Mouse (Mus musculus) granulocyte monocyte progenitor cell, adult 5-6 weeks (primary cell): Measurements from ENCODE around the gene Arhgef25. TPM values are rescaled to one million over a fixed set of nuclear protein-coding genes. Genes with fewer than 3 reads are reported as not detected.
"Not testable (repeated sequence)": the region's sequence is repeated elsewhere in the genome, so short reads cannot be mapped to it uniquely, and the experiment has no call there.

ENCODE experiments used
- ATAC-seq: replicated peaks from 2 replicates; pipeline ENCODE4 v1.8.0; 2016; ENCODE audit warnings: mild to moderate bottlenecking, moderate TSS enrichment, inconsistent platforms; ENCODE audit not compliant: poor library complexity, severe bottlenecking
- total RNA-seq, 2 experiments: library from RNA; stranded (forward) in 1 of 2; stranded (reverse) in 1 of 2; fragments of 200-712, 200-1000 nt in 1 of 2; fragments of >200 nt in 1 of 2; fragmentation: Nextera tagmentation in 1 of 2; gene quantifications; 2 replicates each; pipeline ENCODE4 v1.2.3; 2014 to 2017

Arhgef25 gene
- total RNA-seq, 2 experiments from 2014 or later, result 0.15 to 3.2 TPM

DNA sequence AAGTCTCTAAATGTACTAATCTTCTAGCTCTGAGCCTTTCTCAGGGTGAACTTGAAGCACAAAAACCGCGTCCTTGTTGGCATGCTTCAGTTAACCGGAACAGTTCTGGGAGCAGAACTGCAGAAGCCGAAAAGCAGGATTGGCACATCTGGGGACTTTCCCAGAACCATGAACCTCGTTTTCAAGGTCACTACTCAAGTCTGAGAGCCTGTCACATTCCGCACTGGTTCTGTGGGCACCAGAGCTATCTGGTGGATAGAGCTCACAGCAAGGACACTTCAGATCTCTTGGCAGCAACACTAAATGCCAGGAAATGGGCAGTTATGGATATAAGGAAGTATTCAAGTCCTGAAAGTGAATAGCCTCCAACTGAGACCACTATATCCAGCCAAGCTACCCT is 42.7 kb downstream of the Arhgef25 start:
- no peak for ATAC-seq

DNA sequence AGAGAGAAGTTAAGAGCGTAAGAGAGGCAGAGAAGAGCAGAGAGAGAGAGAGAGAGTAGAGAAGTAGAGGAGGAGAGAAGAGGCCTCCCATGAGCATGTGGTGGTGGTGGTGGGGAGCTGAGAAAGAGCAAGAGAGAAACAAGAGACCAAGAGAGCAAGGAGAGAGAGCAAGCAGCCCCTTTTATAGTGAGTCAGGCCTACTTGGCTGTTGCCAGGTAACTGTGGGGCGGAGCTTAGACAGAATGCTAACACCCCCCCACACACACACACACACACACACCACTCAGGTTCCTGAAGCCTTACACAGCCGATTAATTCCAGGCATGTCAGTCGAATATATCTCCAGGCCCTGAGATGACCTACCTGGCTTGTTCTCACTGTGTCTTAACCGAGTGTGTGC is 44.6 kb downstream of the Arhgef25 start:
- ATAC-seq, result no peak

DNA sequence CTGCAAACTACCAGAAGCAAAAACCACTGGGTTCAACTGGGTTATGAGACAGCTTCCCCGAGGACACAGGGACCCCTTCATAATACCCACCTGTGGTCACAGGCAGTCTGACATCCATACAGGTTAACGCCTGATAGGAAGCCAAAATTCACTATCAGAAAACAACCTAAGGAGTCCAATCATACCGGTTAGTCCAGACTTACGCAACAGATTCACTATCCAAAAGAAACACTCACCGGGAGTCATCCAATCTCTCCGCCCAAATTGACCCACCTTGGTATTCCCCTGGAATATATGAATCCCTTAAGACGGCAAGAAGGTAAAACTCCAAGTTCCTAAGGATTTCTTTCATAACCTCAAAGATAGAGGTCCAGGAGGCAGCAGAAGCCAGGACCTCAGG is 45.3 kb downstream of the Arhgef25 start:
- no peak for ATAC-seq

DNA sequence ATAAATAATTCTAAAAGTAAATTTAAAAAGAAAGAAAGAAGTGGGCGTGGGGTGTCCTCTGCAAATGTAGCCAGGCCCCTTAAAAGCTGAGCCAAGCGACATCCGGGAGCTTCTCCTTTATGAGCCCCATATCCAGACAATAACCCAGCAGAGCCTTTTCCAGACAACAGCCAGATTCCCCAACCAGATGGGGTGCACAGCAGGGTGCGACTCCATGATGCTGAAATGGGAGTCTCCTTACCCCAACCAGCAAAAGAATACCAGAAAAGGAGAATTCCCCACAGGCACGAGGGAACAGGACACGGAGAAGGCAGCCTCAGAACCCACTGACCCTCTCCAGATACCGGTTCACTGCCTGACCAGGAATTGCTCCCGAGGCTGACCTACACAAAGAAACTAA is 46.7 kb downstream of the Arhgef25 start:
- ATAC-seq, result no peak

DNA sequence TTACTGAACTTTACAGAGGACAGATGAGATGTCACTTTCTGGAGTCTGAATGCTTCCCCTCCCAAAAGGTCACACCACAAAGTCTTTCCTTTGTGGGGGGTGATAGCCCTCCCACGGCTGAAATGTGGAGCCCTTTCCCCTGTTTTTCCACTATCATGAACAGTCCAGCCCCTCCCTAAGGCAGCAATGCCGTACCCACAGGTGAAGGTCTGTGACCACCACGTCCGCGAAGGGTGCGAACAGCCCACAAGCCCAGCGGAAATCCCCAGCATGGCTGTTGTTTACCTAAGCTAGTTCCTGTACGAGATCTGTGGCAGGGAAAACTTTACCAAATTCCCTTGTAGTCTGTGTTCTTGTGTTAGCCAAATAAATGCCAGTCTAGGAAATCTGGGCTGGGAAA is 48.4 kb downstream of the Arhgef25 start:
- no peak for ATAC-seq

DNA sequence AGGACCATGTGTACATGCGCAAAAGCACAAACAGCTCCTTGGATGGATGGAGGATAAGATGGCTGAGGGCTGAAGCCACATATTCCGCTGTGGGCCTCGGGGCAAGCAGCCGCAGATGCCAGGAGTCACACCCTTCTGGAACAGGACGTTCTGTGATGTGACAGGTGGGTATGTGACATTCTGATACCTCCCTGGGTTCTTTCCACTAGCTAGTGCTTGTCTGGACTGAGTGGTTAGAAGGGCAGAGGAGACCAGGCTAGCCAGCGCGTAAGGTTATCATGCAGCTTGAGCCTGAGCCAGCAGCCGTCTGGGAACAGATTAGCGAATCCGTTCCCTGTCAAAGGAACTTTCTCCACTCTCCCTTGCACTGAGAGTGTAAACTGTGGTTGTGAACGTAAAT is 48.9 kb downstream of the Arhgef25 start:
- ATAC-seq, result no peak

DNA sequence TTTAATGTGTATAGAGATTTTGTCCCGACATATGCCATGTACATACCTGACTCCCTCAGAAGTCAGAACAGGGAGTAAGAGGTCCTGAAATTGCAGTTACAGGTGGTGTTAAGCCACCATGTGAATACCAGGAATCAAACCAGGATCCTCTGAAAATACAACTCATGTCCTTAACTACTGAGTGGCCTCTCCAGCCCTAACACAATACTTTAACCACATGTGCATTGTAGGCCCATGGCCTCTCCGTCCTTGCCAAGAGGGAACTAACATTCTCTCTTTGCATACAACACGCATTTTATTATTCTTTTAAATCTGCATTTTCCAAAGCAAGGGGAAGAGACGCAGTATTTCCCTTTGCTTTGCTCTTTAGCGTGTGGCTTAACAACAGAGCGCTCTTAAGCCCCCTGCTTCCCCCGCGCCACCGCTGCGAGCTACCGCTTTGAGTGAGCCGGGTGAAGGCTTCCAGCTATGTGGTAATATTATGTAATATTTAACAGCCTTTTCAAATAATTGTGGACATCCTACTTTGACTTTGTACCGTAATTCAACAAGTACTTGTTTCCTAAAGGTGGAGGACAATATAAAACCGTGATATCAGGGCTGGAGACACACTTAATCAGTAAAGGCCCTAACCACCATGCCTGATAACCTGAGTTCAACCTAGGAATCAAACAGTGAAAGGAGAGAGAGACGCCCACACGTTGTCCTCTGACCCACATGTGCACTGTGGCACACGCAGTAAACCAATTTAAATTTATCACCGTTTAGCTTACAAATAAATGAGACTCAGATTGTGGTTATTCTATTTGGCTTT is 51.3 kb downstream of the Arhgef25 start:
- ATAC-seq, result peak; percentile 38

DNA sequence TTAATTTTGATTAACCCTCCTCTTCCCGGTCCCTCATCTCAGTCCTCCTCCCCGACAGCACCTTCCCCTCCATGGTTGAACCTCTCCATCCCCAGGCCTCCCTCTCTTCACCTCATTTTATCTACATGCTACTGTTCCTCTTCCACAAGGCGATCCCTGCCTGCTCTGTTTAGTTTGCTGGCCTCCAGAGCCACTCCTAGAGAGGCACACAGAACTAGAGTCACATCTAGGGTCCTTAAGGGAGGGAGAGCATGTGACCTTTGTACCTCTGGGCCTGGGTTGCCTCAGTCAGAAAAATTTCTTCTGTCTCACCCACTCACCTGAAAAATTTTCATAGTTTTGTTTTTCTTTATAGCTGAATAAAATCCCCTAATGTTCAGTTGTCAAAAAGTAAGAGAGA is 52.0 kb downstream of the Arhgef25 start:
- no peak for ATAC-seq

DNA sequence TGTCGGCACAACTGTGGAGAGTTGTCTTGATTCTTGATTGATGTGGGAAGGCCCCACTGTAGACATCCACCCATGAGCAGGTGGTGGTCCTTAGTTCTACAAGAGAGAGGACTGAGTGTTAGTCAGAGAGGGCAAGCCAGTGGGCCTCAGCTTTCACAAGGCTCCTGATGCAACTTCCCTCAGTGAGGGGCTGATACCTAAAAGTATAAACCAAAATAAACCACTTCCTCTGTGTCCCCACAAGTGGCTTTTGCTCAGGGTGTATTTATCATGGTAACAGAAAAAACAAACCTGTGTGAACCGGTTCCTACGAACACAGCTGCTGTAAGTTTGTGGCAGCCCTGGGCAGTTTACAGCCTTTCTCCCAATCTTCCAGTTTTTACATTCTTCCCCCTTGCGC is 53.4 kb downstream of the Arhgef25 start:
- peak; percentile 78 for ATAC-seq

DNA sequence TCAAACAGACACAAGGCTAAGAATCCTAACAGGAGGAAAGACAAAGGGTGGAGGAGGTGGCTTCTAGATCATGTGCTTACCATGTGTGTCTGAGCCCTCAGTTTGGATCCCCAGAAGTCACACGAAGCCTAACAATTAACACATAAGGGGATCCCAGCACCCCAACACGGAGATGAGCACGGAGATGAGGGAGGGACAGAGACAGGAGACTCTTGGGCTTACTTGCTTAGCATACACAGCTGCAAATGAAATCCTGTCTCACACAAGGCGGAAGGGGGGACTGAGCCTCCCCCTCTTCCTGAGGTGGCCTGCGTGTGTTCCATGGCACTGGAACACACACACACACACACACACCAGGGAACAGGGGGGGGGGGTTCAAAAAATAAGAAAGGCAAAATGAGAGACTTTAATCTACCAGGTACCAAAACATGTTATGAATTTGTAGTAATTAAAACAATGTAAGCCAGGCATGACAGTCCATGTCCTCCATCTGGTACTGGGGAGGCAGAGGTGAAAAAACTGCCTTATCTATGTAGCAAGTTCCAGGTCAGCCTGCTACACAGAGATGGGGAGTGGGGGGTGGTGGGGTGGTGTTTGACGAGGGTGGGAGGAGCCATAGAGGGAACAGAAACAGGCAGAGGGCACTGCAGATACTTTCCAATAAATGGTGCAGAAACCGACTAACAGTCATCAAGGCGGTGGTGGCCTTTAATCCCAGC is 54.6 kb downstream of the Arhgef25 start:
- peak; percentile 57 for ATAC-seq

DNA sequence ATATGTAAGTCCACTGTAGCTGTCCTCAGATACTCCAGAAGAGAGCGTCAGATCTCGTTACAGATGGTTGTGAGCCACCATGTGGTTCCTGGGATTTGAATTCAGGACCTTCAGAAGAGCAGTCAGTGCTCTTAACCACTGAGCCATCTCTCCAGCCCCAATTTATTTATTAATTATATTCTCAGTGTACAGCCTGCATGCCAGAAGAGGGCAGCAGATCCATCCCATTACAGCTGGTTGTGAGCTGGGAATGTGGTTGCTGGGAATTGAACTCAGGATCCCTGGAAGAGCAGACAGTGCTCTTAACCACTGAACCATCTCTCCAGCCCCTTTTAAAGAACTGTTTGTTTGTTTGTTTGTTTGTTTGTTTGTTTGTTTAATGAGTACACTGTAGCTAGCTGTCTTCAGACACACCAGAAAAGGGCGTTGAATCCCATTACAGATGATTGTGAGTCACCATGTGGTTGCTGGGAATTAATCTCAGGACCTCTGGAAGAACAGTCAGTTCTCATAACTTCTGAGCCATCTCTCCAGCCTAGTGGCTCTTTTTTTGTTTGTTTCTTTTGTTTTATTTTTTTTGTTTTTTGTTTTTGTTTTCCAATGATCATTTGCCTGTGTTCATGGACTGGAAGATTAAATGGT is 55.4 kb downstream of the Arhgef25 start:
- ATAC-seq, result not testable (repeated sequence)

Other genes with a start within 250 kb of the Arhgef25 start
- 53.4 and 62.9 TPM in 2 replicates for gene Ctdsp2, start 211.4 kb downstream of the Arhgef25 start, total RNA-seq (2014; fragmentation: Nextera tagmentation)
- gene Ctdsp2, start 211.4 kb downstream of the Arhgef25 start, total RNA-seq (2017), result 21.2 and 21.5 TPM in 2 replicates
- not detected in 2 replicates for gene Avil, start 189.4 kb downstream of the Arhgef25 start, total RNA-seq (2014; fragmentation: Nextera tagmentation)
- gene Avil, start 189.4 kb downstream of the Arhgef25 start, total RNA-seq (2017), result not detected in 2 replicates
- gene Tsfm, start 159.2 kb downstream of the Arhgef25 start, total RNA-seq (2014; fragmentation: Nextera tagmentation), result 32.9 and 52.7 TPM in 2 replicates
- gene Tsfm, start 159.2 kb downstream of the Arhgef25 start, total RNA-seq (2017), result 33.1 and 41.5 TPM in 2 replicates
- gene Mettl1, start 148.7 kb downstream of the Arhgef25 start, total RNA-seq (2014; fragmentation: Nextera tagmentation), result 40.4 and 47.0 TPM in 2 replicates
- 25.8 and 36.7 TPM in 2 replicates for gene Mettl1, start 148.7 kb downstream of the Arhgef25 start, total RNA-seq (2017)
- gene Eef1akmt3, start 148.6 kb downstream of the Arhgef25 start, total RNA-seq (2014; fragmentation: Nextera tagmentation), result 0.13 TPM in 1 of 2 replicates, not detected in the other
- gene Eef1akmt3, start 148.6 kb downstream of the Arhgef25 start, total RNA-seq (2017), result not detected in 2 replicates
- 0.45 TPM in 1 of 2 replicates, not detected in the other for gene Cyp27b1, start 141.8 kb downstream of the Arhgef25 start, total RNA-seq (2014; fragmentation: Nextera tagmentation)
- 0.69 TPM in 1 of 2 replicates, not detected in the other for gene Cyp27b1, start 141.8 kb downstream of the Arhgef25 start, total RNA-seq (2017)
- not detected in 2 replicates for gene March9, start 129.9 kb downstream of the Arhgef25 start, total RNA-seq (2014; fragmentation: Nextera tagmentation)
- not detected in 2 replicates for gene March9, start 129.9 kb downstream of the Arhgef25 start, total RNA-seq (2017)
- 721 and 802 TPM in 2 replicates for gene Cdk4, start 126.5 kb downstream of the Arhgef25 start, total RNA-seq (2014; fragmentation: Nextera tagmentation)
- 568 and 716 TPM in 2 replicates for gene Cdk4, start 126.5 kb downstream of the Arhgef25 start, total RNA-seq (2017)
- gene Tspan31, start 119.8 kb downstream of the Arhgef25 start, total RNA-seq (2014; fragmentation: Nextera tagmentation), result 92.4 and 102 TPM in 2 replicates
- gene Tspan31, start 119.8 kb downstream of the Arhgef25 start, total RNA-seq (2017), result 82.5 and 82.6 TPM in 2 replicates
- 26.3 and 27.2 TPM in 2 replicates for gene Agap2, start 114.8 kb downstream of the Arhgef25 start, total RNA-seq (2014; fragmentation: Nextera tagmentation)
- 18.8 and 34.4 TPM in 2 replicates for gene Agap2, start 114.8 kb downstream of the Arhgef25 start, total RNA-seq (2017)
- gene Os9, start 69.0 kb downstream of the Arhgef25 start, total RNA-seq (2014; fragmentation: Nextera tagmentation), result 73.3 and 80.0 TPM in 2 replicates
- 202 and 218 TPM in 2 replicates for gene Os9, start 69.0 kb downstream of the Arhgef25 start, total RNA-seq (2017)
- 288 and 308 TPM in 2 replicates for gene B4galnt1, start 24.9 kb downstream of the Arhgef25 start, total RNA-seq (2014; fragmentation: Nextera tagmentation)
- gene B4galnt1, start 24.9 kb downstream of the Arhgef25 start, total RNA-seq (2017), result 141 and 161 TPM in 2 replicates
- 0.15 TPM in 1 of 2 replicates, not detected in the other for gene Slc26a10, start 9.4 kb downstream of the Arhgef25 start, total RNA-seq (2014; fragmentation: Nextera tagmentation)
- 0.26 and 0.88 TPM in 2 replicates for gene Slc26a10, start 9.4 kb downstream of the Arhgef25 start, total RNA-seq (2017)
- 51.9 and 54.4 TPM in 2 replicates for gene Dtx3, start 5.6 kb upstream of the Arhgef25 start, total RNA-seq (2014; fragmentation: Nextera tagmentation)
- gene Dtx3, start 5.6 kb upstream of the Arhgef25 start, total RNA-seq (2017), result 17.9 and 19.9 TPM in 2 replicates
- 12.1 and 13.6 TPM in 2 replicates for gene Pip4k2c, start 21.5 kb upstream of the Arhgef25 start, total RNA-seq (2014; fragmentation: Nextera tagmentation)
- 7.6 and 13.8 TPM in 2 replicates for gene Pip4k2c, start 21.5 kb upstream of the Arhgef25 start, total RNA-seq (2017)
- 1.4 TPM in 1 of 2 replicates, not detected in the other for gene Kif5a, start 73.3 kb upstream of the Arhgef25 start, total RNA-seq (2014; fragmentation: Nextera tagmentation)
- gene Kif5a, start 73.3 kb upstream of the Arhgef25 start, total RNA-seq (2017), result 0.30 and 0.31 TPM in 2 replicates
- gene Dctn2, start 76.3 kb upstream of the Arhgef25 start, total RNA-seq (2014; fragmentation: Nextera tagmentation), result 62.3 and 72.1 TPM in 2 replicates
- 80.4 and 83.9 TPM in 2 replicates for gene Dctn2, start 76.3 kb upstream of the Arhgef25 start, total RNA-seq (2017)
- gene Mbd6, start 98.9 kb upstream of the Arhgef25 start, total RNA-seq (2014; fragmentation: Nextera tagmentation), result 53.3 and 72.1 TPM in 2 replicates
- gene Mbd6, start 98.9 kb upstream of the Arhgef25 start, total RNA-seq (2017), result 4.1 TPM in 2 replicates
- 63.0 and 105 TPM in 2 replicates for gene Mars, start 121.7 kb upstream of the Arhgef25 start, total RNA-seq (2014; fragmentation: Nextera tagmentation)
- gene Mars, start 121.7 kb upstream of the Arhgef25 start, total RNA-seq (2017), result 193 and 221 TPM in 2 replicates
- 46.0 and 53.1 TPM in 2 replicates for gene Arhgap9, start 131.9 kb upstream of the Arhgef25 start, total RNA-seq (2014; fragmentation: Nextera tagmentation)
- gene Arhgap9, start 131.9 kb upstream of the Arhgef25 start, total RNA-seq (2017), result 34.7 and 51.8 TPM in 2 replicates
- gene Gli1, start 151.9 kb upstream of the Arhgef25 start, total RNA-seq (2014; fragmentation: Nextera tagmentation), result not detected in 2 replicates
- gene Gli1, start 151.9 kb upstream of the Arhgef25 start, total RNA-seq (2017), result not detected in 2 replicates
- not detected in 2 replicates for gene Inhbe, start 164.3 kb upstream of the Arhgef25 start, total RNA-seq (2014; fragmentation: Nextera tagmentation)
- not detected in 2 replicates for gene Inhbe, start 164.3 kb upstream of the Arhgef25 start, total RNA-seq (2017)
- not detected in 2 replicates for gene Inhbc, start 180.3 kb upstream of the Arhgef25 start, total RNA-seq (2014; fragmentation: Nextera tagmentation)
- gene Inhbc, start 180.3 kb upstream of the Arhgef25 start, total RNA-seq (2017), result not detected in 2 replicates
- gene R3hdm2, start 190.2 kb upstream of the Arhgef25 start, total RNA-seq (2014; fragmentation: Nextera tagmentation), result 50.6 and 56.7 TPM in 2 replicates
- gene R3hdm2, start 190.2 kb upstream of the Arhgef25 start, total RNA-seq (2017), result 25.1 and 44.5 TPM in 2 replicates